9 mouse cellular contexts compared by ENCODE assay signal in the genomic region with DNA sequence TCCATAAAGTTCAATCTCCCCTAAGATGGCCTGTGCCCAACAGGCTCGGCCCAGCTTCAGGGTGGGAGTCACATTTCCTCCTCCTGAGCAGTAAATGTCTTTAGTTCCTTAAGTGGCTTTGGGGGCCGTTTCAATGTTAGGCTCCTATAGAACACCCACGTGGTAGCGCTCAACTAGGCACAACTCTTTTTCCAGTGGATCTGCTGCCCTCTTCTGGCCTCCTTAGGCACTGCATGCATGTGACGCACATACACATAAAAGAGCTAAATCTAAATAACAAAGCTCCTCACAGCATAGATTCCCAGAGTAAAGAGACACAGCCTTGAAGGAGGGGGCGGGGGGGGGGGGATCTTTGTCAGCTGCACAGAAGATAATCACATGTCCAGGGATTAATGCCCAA.
DNase-seq lines count a peak whose midpoint lies in the region; ATAC-seq and TF ChIP-seq lines count a peak whose summit lies in the region.
"Had no signal": no experiment of that assay in that cellular context is flagged by ENCODE, and none has a peak within 500 bp of the region (broad histone marks: within the 10 kb centered on the region; RNA-seq: fewer than 3 reads in every experiment).

No protein-coding gene starts in this region.

- H3K4me3 ChIP-seq in forebrain, embryonic 11.5 days (ENCODE audit: low read depth, low read length): no peak overlapping the region
- H3K4me3 ChIP-seq in forebrain, embryonic 16.5 days (replicated peaks; ENCODE audit: low read length): no peak overlapping the region
- H3K4me3 ChIP-seq in lung, embryonic 14.5 days (ENCODE audit: low read depth, low read length): no peak overlapping the region
- no peak overlapping the region for H3K4me3 ChIP-seq in neural tube, embryonic 15.5 days (replicated peaks)

- no peaks in the 10 kb centered on the region for H3K27me3 ChIP-seq in forebrain, embryonic 11.5 days (ENCODE audit: control insufficient read depth, insufficient read depth, low read length)
- no peaks in the 10 kb centered on the region for H3K27me3 ChIP-seq in forebrain, embryonic 16.5 days (replicated peaks; ENCODE audit: control insufficient read depth, insufficient read depth, low read length)
- H3K27me3 ChIP-seq in lung, embryonic 14.5 days (ENCODE audit: insufficient read depth, low read length): no peaks in the 10 kb centered on the region
- no peaks in the 10 kb centered on the region; the same call in 1 of the 2 replicates for H3K27me3 ChIP-seq in neural tube, embryonic 15.5 days (replicated peaks)

- TF ChIP-seq CTCF in lung, embryonic 14.5 days (IDR thresholded peaks at IDR 0.05; ENCODE audit: low read depth): peak; percentile 47

- 54% methylated on average over 6 of the region's 6 CpGs for WGBS in forebrain, embryonic 11.5 days
- 53% methylated on average over 6 of the region's 6 CpGs for WGBS in forebrain, embryonic 16.5 days
- 59% methylated on average over 6 of the region's 6 CpGs for WGBS in lung, embryonic 14.5 days
- WGBS in neural tube, embryonic 15.5 days: 52% methylated on average over 6 of the region's 6 CpGs

- no peak overlapping the region for H3K27ac ChIP-seq in forebrain, embryonic 11.5 days (ENCODE audit: low read depth, low read length)
- H3K27ac ChIP-seq in forebrain, embryonic 16.5 days (ENCODE audit: low read length): no peak overlapping the region
- H3K27ac ChIP-seq in lung, embryonic 14.5 days (ENCODE audit: low read depth): no peak overlapping the region
- H3K27ac ChIP-seq in neural tube, embryonic 15.5 days (replicated peaks): peak overlapping the region; percentile 64

- H3K9me3 ChIP-seq in forebrain, embryonic 11.5 days (ENCODE audit: control insufficient read depth, low read length): no peaks in the 10 kb centered on the region; the same call in 1 of the 2 replicates
- H3K9me3 ChIP-seq in forebrain, embryonic 16.5 days (ENCODE audit: control insufficient read depth, low read length): peaks cover 3% of the 10 kb centered on the region
- no peaks in the 10 kb centered on the region for H3K9me3 ChIP-seq in lung, embryonic 14.5 days (ENCODE audit: low read depth, low read length)
- H3K9me3 ChIP-seq in neural tube, embryonic 15.5 days (replicated peaks): no peaks in the 10 kb centered on the region

- DNase-seq in forebrain, embryonic 11.5 days (ENCODE audit: low spot score): peak; percentile 57
- DNase-seq in lung, embryonic 14.5 days: peak; percentile 11
- no peak for DNase-seq in lung, postnatal 14 days
- peak; percentile 24 for DNase-seq in embryo, embryonic 11 days
- DNase-seq in frontal cortex, postnatal 10 days (ENCODE audit: low spot score in 2 of 2): no peak
- DNase-seq: kidney, postnatal 14 days had no signal

- no peaks in the 10 kb centered on the region for H3K4me1 ChIP-seq in forebrain, embryonic 11.5 days (replicated peaks; ENCODE audit: control insufficient read depth, insufficient read depth, low read length)
- peaks cover 3% of the 10 kb centered on the region; the same call in 1 of the 2 replicates for H3K4me1 ChIP-seq in forebrain, embryonic 16.5 days (replicated peaks; ENCODE audit: control insufficient read depth, insufficient read depth, low read length)
- H3K4me1 ChIP-seq in lung, embryonic 14.5 days (ENCODE audit: insufficient read depth): no peaks in the 10 kb centered on the region
- H3K4me1 ChIP-seq in neural tube, embryonic 15.5 days: peaks cover 11% of the 10 kb centered on the region

- ATAC-seq in forebrain, embryonic 11.5 days (replicated peaks; ENCODE audit: low FRiP score): no peak
- no peak for ATAC-seq in forebrain, embryonic 16.5 days
- ATAC-seq in lung, embryonic 14.5 days (ENCODE audit: insufficient read depth): no peak
- no peak for ATAC-seq in neural tube, embryonic 15.5 days (ENCODE audit: low FRiP score)
- ATAC-seq in CD4-positive, CD25-positive, alpha-beta regulatory T cell, adult 4 months: no peak

- H3K36me3 ChIP-seq in forebrain, embryonic 11.5 days (ENCODE audit: control insufficient read depth, insufficient read depth, low read length): no peaks in the 10 kb centered on the region
- H3K36me3 ChIP-seq in forebrain, embryonic 16.5 days (ENCODE audit: control insufficient read depth, insufficient read depth): no peaks in the 10 kb centered on the region
- no peaks in the 10 kb centered on the region for H3K36me3 ChIP-seq in lung, embryonic 14.5 days (ENCODE audit: insufficient read depth)
- H3K36me3 ChIP-seq in neural tube, embryonic 15.5 days: no peaks in the 10 kb centered on the region

- no peak overlapping the region for H3K9ac ChIP-seq in forebrain, embryonic 11.5 days (ENCODE audit: low read length)
- H3K9ac ChIP-seq in forebrain, embryonic 16.5 days (replicated peaks; ENCODE audit: low read depth, low read length): no peak overlapping the region
- H3K9ac ChIP-seq in lung, embryonic 14.5 days: no peak overlapping the region
- H3K9ac ChIP-seq in neural tube, embryonic 15.5 days (replicated peaks): no peak overlapping the region

- H3K4me2 ChIP-seq in forebrain, embryonic 11.5 days (ENCODE audit: low read depth, low read length, severe bottlenecking): no peak overlapping the region
- no peak overlapping the region for H3K4me2 ChIP-seq in forebrain, embryonic 16.5 days (ENCODE audit: low read length)
- no peak overlapping the region for H3K4me2 ChIP-seq in lung, embryonic 14.5 days
- H3K4me2 ChIP-seq in neural tube, embryonic 15.5 days: no peak overlapping the region

Comparison
In these comparisons a context has a peak if more than half of its experiments do, and no peak if none do; other contexts are left out.
1. DNase-seq: peak in forebrain, embryonic 11.5 days (single experiment), lung, embryonic 14.5 days (single experiment) and embryo, embryonic 11 days (single experiment); none in lung, postnatal 14 days (single experiment) and frontal cortex, postnatal 10 days (0 of 2).